Comparison of ENCODE assay signal across 9 mouse cellular contexts in genomic region chr15:78770983-78771355, GRCm38 (mm10). TPM values are rescaled to one million over a fixed set of nuclear protein-coding genes. Genes with fewer than 3 reads are reported as not detected.
DNase-seq lines count a peak whose midpoint lies in the region; ATAC-seq and TF ChIP-seq lines count a peak whose summit lies in the region.
"Had no signal": no experiment of that assay in that cellular context is flagged by ENCODE, and none has a peak within 500 bp of the region (broad histone marks: within the 10 kb centered on the region; RNA-seq: fewer than 3 reads in every experiment).

No protein-coding gene starts in this region.

- no peak for DNase-seq in lung, postnatal 4 days
- DNase-seq in limb, embryonic 14.5 days (ENCODE audit: low spot score), result no peak
- DNase-seq in thymus, adult 2 months, result peak; percentile 49
- DNase-seq in left cerebral cortex, adult 8-10 months (ENCODE audit: low spot score in 2 of 2), result no peak
- DNase-seq in spleen, adult 12 weeks (ENCODE audit: low spot score), result no peak

- peak overlapping the region; percentile 24; the same call in 1 of the 2 replicates for H3K9ac ChIP-seq in lung, embryonic 15.5 days
- peak overlapping the region; percentile 21; the same call in 1 of the 2 replicates for H3K9ac ChIP-seq in embryonic facial prominence, embryonic 13.5 days
- no peak overlapping the region for H3K9ac ChIP-seq in limb, embryonic 14.5 days (ENCODE audit: low read depth, low read length, severe bottlenecking)

- peak overlapping the region; percentile 46 for H3K27ac ChIP-seq in lung, embryonic 15.5 days
- H3K27ac ChIP-seq in embryonic facial prominence, embryonic 13.5 days, result peak overlapping the region; percentile 39; the same call in 1 of the 2 replicates
- H3K27ac ChIP-seq in limb, embryonic 14.5 days (replicated peaks; ENCODE audit: low read depth, low read length), result no peak overlapping the region
- H3K27ac ChIP-seq in thymus, adult 2 months (ENCODE audit: control insufficient read depth, insufficient read depth, low read length), result peak overlapping the region; percentile 81

- H3K27me3 ChIP-seq in lung, embryonic 15.5 days, result no peaks in the 10 kb centered on the region
- H3K27me3 ChIP-seq in embryonic facial prominence, embryonic 13.5 days, result 0 out of 2 replicates have a peak, but pooled peaks cover 5% of the 10 kb centered on the region
- H3K27me3 ChIP-seq in limb, embryonic 14.5 days (ENCODE audit: control insufficient read depth, insufficient read depth, low read length), result no peaks in the 10 kb centered on the region
- no peaks in the 10 kb centered on the region for H3K27me3 ChIP-seq in thymus, adult 2 months (ENCODE audit: control insufficient read depth, insufficient read depth, low read length)

- no peaks in the 10 kb centered on the region for H3K9me3 ChIP-seq in lung, embryonic 15.5 days
- no peaks in the 10 kb centered on the region for H3K9me3 ChIP-seq in embryonic facial prominence, embryonic 13.5 days
- H3K9me3 ChIP-seq in limb, embryonic 14.5 days (ENCODE audit: control insufficient read depth, low read length), result no peaks in the 10 kb centered on the region

- TF ChIP-seq CTCF in thymus, adult 2 months (IDR thresholded peaks at IDR 0.05; ENCODE audit: borderline replicate concordance, control insufficient read depth, extremely low read depth, insufficient read depth, low read length, poor library complexity), result no peak

- peak overlapping the region; percentile 49 for H3K4me2 ChIP-seq in lung, embryonic 15.5 days
- peak overlapping the region; percentile 26 for H3K4me2 ChIP-seq in embryonic facial prominence, embryonic 13.5 days
- 0 out of 2 replicates have a peak overlapping the region, but pooled peaks have one; percentile 13 for H3K4me2 ChIP-seq in limb, embryonic 14.5 days (replicated peaks; ENCODE audit: low read depth, low read length, severe bottlenecking)

- TF ChIP-seq POLR2A in limb, embryonic 14.5 days (IDR thresholded peaks at IDR 0.05; ENCODE audit: borderline replicate concordance, extremely low read depth, insufficient read depth, insufficient read length), result no peak
- no peak for TF ChIP-seq POLR2A in thymus, adult 2 months (IDR thresholded peaks at IDR 0.05; ENCODE audit: control insufficient read depth, extremely low read depth, insufficient read depth, low read length, poor library complexity)

- H3K4me3 ChIP-seq in lung, embryonic 15.5 days, result peak overlapping the region; percentile 35
- no peak overlapping the region for H3K4me3 ChIP-seq in embryonic facial prominence, embryonic 13.5 days
- H3K4me3 ChIP-seq in limb, embryonic 14.5 days (replicated peaks; ENCODE audit: low read length), result no peak overlapping the region
- H3K4me3 ChIP-seq in thymus, adult 2 months (ENCODE audit: control insufficient read depth, insufficient read depth, low read length), result peak overlapping the region; percentile 59

- H3K4me1 ChIP-seq in lung, embryonic 15.5 days, result peaks cover 17% of the 10 kb centered on the region
- H3K4me1 ChIP-seq in embryonic facial prominence, embryonic 13.5 days, result peaks cover 14% of the 10 kb centered on the region
- no peaks in the 10 kb centered on the region for H3K4me1 ChIP-seq in limb, embryonic 14.5 days (ENCODE audit: control insufficient read depth, insufficient read depth, low read length)
- H3K4me1 ChIP-seq in thymus, adult 2 months (replicated peaks; ENCODE audit: control insufficient read depth, insufficient read depth, low read length), result peaks cover 29% of the 10 kb centered on the region

- peaks cover 3% of the 10 kb centered on the region; the same call in 1 of the 2 replicates for H3K36me3 ChIP-seq in lung, embryonic 15.5 days
- no peaks in the 10 kb centered on the region for H3K36me3 ChIP-seq in embryonic facial prominence, embryonic 13.5 days
- no peaks in the 10 kb centered on the region for H3K36me3 ChIP-seq in limb, embryonic 14.5 days (ENCODE audit: control insufficient read depth, insufficient read depth, low read length)
- H3K36me3 ChIP-seq in thymus, adult 2 months (ENCODE audit: control insufficient read depth, insufficient read depth, low read length), result no peaks in the 10 kb centered on the region; the same call in 1 of the 2 replicates

- 45% methylated on average over 5 of the region's 5 CpGs for WGBS in lung, embryonic 15.5 days
- 37% methylated on average over 5 of the region's 5 CpGs for WGBS in embryonic facial prominence, embryonic 13.5 days
- 46% methylated on average over 5 of the region's 5 CpGs for WGBS in limb, embryonic 14.5 days
- 15% methylated on average over 5 of the region's 5 CpGs for WGBS in thymus, adult 2 months

- ATAC-seq in lung, embryonic 15.5 days (ENCODE audit: borderline replicate concordance, extremely low read depth, low FRiP score, low TSS enrichment), result no peak
- no peak for ATAC-seq in embryonic facial prominence, embryonic 13.5 days (ENCODE audit: insufficient number of reproducible peaks, insufficient read depth, low FRiP score, low TSS enrichment, low read depth)
- no peak for ATAC-seq in limb, embryonic 14.5 days (ENCODE audit: low FRiP score, low read depth)
- no peak for ATAC-seq in erythroid progenitor cell, adult 5-6 weeks (replicated peaks; ENCODE audit: low FRiP score, poor library complexity, severe bottlenecking)

RNA-seq across cellular contexts. Expression of gene Mfng, which starts 2.3 kb away (rescaled TPM):
- 42.1 and 45.0 TPM in 2 replicates for polyA plus RNA-seq in lung, embryonic 15.5 days (2015; fragmentation: Nextera tagmentation; extraction: Ambion mirVana)
- polyA plus RNA-seq in embryonic facial prominence, embryonic 13.5 days (2015; fragmentation: Nextera tagmentation; extraction: Ambion mirVana), result 16.1 and 18.8 TPM in 2 replicates
- polyA plus RNA-seq in limb, embryonic 14.5 days (2012; rRNA removed), result 13.9 and 17.3 TPM in 2 replicates
- 10.1 and 11.7 TPM in 2 replicates for polyA plus RNA-seq in limb, embryonic 14.5 days (2014; fragmentation: Nextera tagmentation; extraction: Ambion mirVana)
- polyA plus RNA-seq in thymus, adult 2 months (2012; rRNA removed), result 97.5 and 110 TPM in 2 replicates
- total RNA-seq in left cerebral cortex, adult 8-10 months (2022), result 1 to 10 TPM; 4.2 to 8.9 (median 6.4) TPM
- total RNA-seq in erythroid progenitor cell, adult 5-6 weeks (2015; ENCODE audit: low replicate concordance), result 1.7 and 1.8 TPM in 2 replicates
- total RNA-seq in erythroid progenitor cell, adult 5-6 weeks (2017; ENCODE audit: low replicate concordance), result 2.3 TPM in 1 of 2 replicates, not detected in the other

RNA-seq across cellular contexts. Expression of gene Card10, which starts 31.9 kb away (rescaled TPM):
- polyA plus RNA-seq in lung, embryonic 15.5 days (2015; fragmentation: Nextera tagmentation; extraction: Ambion mirVana), result 7.1 and 7.6 TPM in 2 replicates
- polyA plus RNA-seq in embryonic facial prominence, embryonic 13.5 days (2015; fragmentation: Nextera tagmentation; extraction: Ambion mirVana), result 3.0 and 3.2 TPM in 2 replicates
- polyA plus RNA-seq in limb, embryonic 14.5 days (2012; rRNA removed), result 9.0 and 12.4 TPM in 2 replicates
- 4.4 and 5.1 TPM in 2 replicates for polyA plus RNA-seq in limb, embryonic 14.5 days (2014; fragmentation: Nextera tagmentation; extraction: Ambion mirVana)
- polyA plus RNA-seq in thymus, adult 2 months (2012; rRNA removed), result 12.6 and 13.0 TPM in 2 replicates
- 1 to 10 TPM; 4.9 to 5.4 (median 5.0) TPM for total RNA-seq in left cerebral cortex, adult 8-10 months (2022)
- total RNA-seq in erythroid progenitor cell, adult 5-6 weeks (2015; ENCODE audit: low replicate concordance), result 0.42 and 0.72 TPM in 2 replicates
- total RNA-seq in erythroid progenitor cell, adult 5-6 weeks (2017; ENCODE audit: low replicate concordance), result not detected in 2 replicates
- total RNA-seq: common myeloid progenitor, adult 5-6 weeks had no signal

RNA-seq across cellular contexts. Expression of gene Elfn2, which starts 52.4 kb away (rescaled TPM):
- polyA plus RNA-seq in lung, embryonic 15.5 days (2015; fragmentation: Nextera tagmentation; extraction: Ambion mirVana), result 0.06 and 0.08 TPM in 2 replicates
- polyA plus RNA-seq in embryonic facial prominence, embryonic 13.5 days (2015; fragmentation: Nextera tagmentation; extraction: Ambion mirVana), result 0.06 TPM in 1 of 2 replicates, not detected in the other
- 0.19 and 0.24 TPM in 2 replicates for polyA plus RNA-seq in limb, embryonic 14.5 days (2012; rRNA removed)
- 0.04 TPM in 1 of 2 replicates, not detected in the other for polyA plus RNA-seq in limb, embryonic 14.5 days (2014; fragmentation: Nextera tagmentation; extraction: Ambion mirVana)
- polyA plus RNA-seq in thymus, adult 2 months (2012; rRNA removed), result 4.7 and 8.4 TPM in 2 replicates
- 100 to 1,000 TPM; 136 to 151 (median 145) TPM for total RNA-seq in left cerebral cortex, adult 8-10 months (2022)
- total RNA-seq in erythroid progenitor cell, adult 5-6 weeks (2015; ENCODE audit: low replicate concordance), result not detected in 2 replicates
- total RNA-seq in erythroid progenitor cell, adult 5-6 weeks (2017; ENCODE audit: low replicate concordance), result not detected in 2 replicates
- total RNA-seq: common myeloid progenitor, adult 5-6 weeks had no signal

Comparison
In these comparisons a context has a peak if more than half of its experiments do, and no peak if none do; other contexts are left out.
1. H3K4me3 ChIP-seq: peak in lung, embryonic 15.5 days (single experiment) and thymus, adult 2 months (single experiment); none in embryonic facial prominence, embryonic 13.5 days (single experiment) and limb, embryonic 14.5 days (single experiment).
2. Peak in every context shown above with its lines, with median percentiles within 50 percentile points of each other: H3K4me2 ChIP-seq.